Mouse (Mus musculus) CH12.LX (cell line): ENCODE results near the gene Ntm. TPM values are rescaled to one million over a fixed set of nuclear protein-coding genes. Genes with fewer than 3 reads are reported as not detected.

Experiments used
- DNase-seq: peaks from one replicate; pipeline ENCODE4 v3.0.0-alpha.2; 2013; ENCODE audit errors: extremely low read depth
- H3K27ac ChIP-seq: 2 replicates; pipeline ENCODE4 v1.5.1; 2012; ENCODE audit warnings: low read depth, mild to moderate bottlenecking, control low read depth, moderate library complexity; ENCODE audit not compliant: insufficient read depth
- H3K27me3 ChIP-seq: replicated peaks from 2 replicates; pipeline ENCODE3; 2012; ENCODE audit warnings: inconsistent platforms
- H3K36me3 ChIP-seq, 2 experiments: replicated peaks in 1 of 2; 2 replicates each; pipeline versions ENCODE3 to v1.6.1; 2012; ENCODE audit warnings: inconsistent platforms in 1 of 2, low read length in 1 of 2, mild to moderate bottlenecking in 1 of 2, mixed read lengths in 1 of 2, moderate library complexity in 1 of 2; ENCODE audit not compliant: control insufficient read depth in 1 of 2, insufficient read depth in 1 of 2
- H3K4me1 ChIP-seq, 2 experiments: 2 replicates each; pipeline ENCODE4 v1.6.1; 2012; ENCODE audit warnings: inconsistent platforms in 1 of 2, moderate library complexity in 1 of 2; ENCODE audit not compliant: insufficient read depth in 2 of 2, control insufficient read depth in 1 of 2
- H3K4me2 ChIP-seq: 2 replicates; pipeline ENCODE4 v1.6.1; 2012; ENCODE audit warnings: low read depth, mild to moderate bottlenecking, control low read depth; ENCODE audit not compliant: poor library complexity, insufficient read depth, severe bottlenecking
- H3K4me3 ChIP-seq, 3 experiments: fragments of 150-350 bp in 1 of 3; sonication (generic) in 1 of 3; replicated peaks in 1 of 3; 2 replicates each; pipeline versions ENCODE3 to v1.5.1; 2011 to 2012; ENCODE audit warnings: low read depth in 2 of 3, low read length in 2 of 3, mild to moderate bottlenecking in 2 of 3, moderate library complexity in 2 of 3, control low read depth in 1 of 3, improper control_type of control experiment in 1 of 3, inconsistent platforms in 1 of 3, mixed read lengths in 1 of 3; ENCODE audit not compliant: poor library complexity in 1 of 3
- H3K79me2 ChIP-seq: replicated peaks from 2 replicates; pipeline ENCODE4 v1.6.1; 2012; ENCODE audit warnings: mild to moderate bottlenecking, moderate library complexity; ENCODE audit not compliant: control insufficient read depth, poor library complexity, insufficient read depth, severe bottlenecking; ENCODE audit errors: extremely low read depth
- H3K9ac ChIP-seq: 2 replicates; pipeline ENCODE4 v1.6.1; 2012; ENCODE audit warnings: low read depth, mild to moderate bottlenecking, control low read depth, moderate library complexity; ENCODE audit not compliant: insufficient read depth
- H3K9me3 ChIP-seq: replicated peaks from 2 replicates; pipeline ENCODE3; 2012; ENCODE audit warnings: low read length, inconsistent platforms, mixed read lengths
- BHLHE40 ChIP-seq: IDR thresholded peaks from 2 replicates; pipeline ENCODE4 v1.6.1; 2011; ENCODE audit warnings: mild to moderate bottlenecking, low read depth, low read length, improper control_type of control experiment
- CHD1 ChIP-seq: IDR thresholded peaks from 2 replicates; pipeline ENCODE4 v1.6.1; 2012; ENCODE audit warnings: low read depth, low read length, improper control_type of control experiment, inconsistent platforms
- CHD2 ChIP-seq: IDR thresholded peaks from 2 replicates; pipeline ENCODE4 v1.6.1; 2011; ENCODE audit warnings: low read length, improper control_type of control experiment
- CTCF ChIP-seq, 2 experiments: IDR thresholded peaks in 1 of 2; conservative IDR thresholded peaks in 1 of 2; 2 replicates each; pipeline ENCODE4 v1.5.1; 2011 to 2012; ENCODE audit warnings: low read depth in 2 of 2, low read length in 2 of 2, improper control_type of control experiment in 1 of 2, inconsistent platforms in 1 of 2, mild to moderate bottlenecking in 1 of 2, moderate library complexity in 1 of 2
- E2F4 ChIP-seq: IDR thresholded peaks from 2 replicates; pipeline ENCODE4 v1.6.1; 2011; ENCODE audit warnings: low read depth, low read length, improper control_type of control experiment; ENCODE audit not compliant: insufficient replicate concordance
- ELF1 ChIP-seq: IDR thresholded peaks from 2 replicates; pipeline ENCODE4 v1.6.1; 2014; ENCODE audit warnings: low read depth, mild to moderate bottlenecking, inconsistent platforms, low read length, improper control_type of control experiment
- EP300 ChIP-seq: IDR thresholded peaks from 2 replicates; pipeline ENCODE4 v1.6.1; 2011; ENCODE audit warnings: low read length, improper control_type of control experiment
- GABPA ChIP-seq: IDR thresholded peaks from 2 replicates; pipeline ENCODE4 v1.6.1; 2012; ENCODE audit warnings: low read depth, low read length, improper control_type of control experiment, inconsistent platforms; ENCODE audit not compliant: insufficient replicate concordance
- JUND ChIP-seq: conservative IDR thresholded peaks from 2 replicates; pipeline ENCODE4 v1.6.1; 2011; ENCODE audit warnings: low read depth, low read length, improper control_type of control experiment
- KAT2A ChIP-seq: IDR thresholded peaks from 2 replicates; pipeline ENCODE4 v1.6.1; 2012; ENCODE audit warnings: low read length, improper control_type of control experiment, inconsistent platforms; ENCODE audit not compliant: insufficient replicate concordance
- MAFK ChIP-seq: IDR thresholded peaks from 2 replicates; pipeline ENCODE4 v1.6.1; 2011; ENCODE audit warnings: low read length, improper control_type of control experiment; ENCODE audit not compliant: insufficient replicate concordance
- MAX ChIP-seq: IDR thresholded peaks from 2 replicates; pipeline ENCODE4 v1.6.1; 2011; ENCODE audit warnings: low read length, improper control_type of control experiment
- MAZ ChIP-seq: IDR thresholded peaks from 2 replicates; pipeline ENCODE4 v1.6.1; 2012; ENCODE audit warnings: low read depth, mild to moderate bottlenecking, inconsistent platforms, low read length, improper control_type of control experiment, moderate library complexity
- MXI1 ChIP-seq: IDR thresholded peaks from 2 replicates; pipeline ENCODE4 v1.6.1; 2011; ENCODE audit warnings: mild to moderate bottlenecking, low read depth, low read length, improper control_type of control experiment
- NELFE ChIP-seq: IDR thresholded peaks from 2 replicates; pipeline ENCODE4 v1.6.1; 2011; ENCODE audit warnings: low read depth, low read length, improper control_type of control experiment
- PAX5 ChIP-seq: IDR thresholded peaks from 2 replicates; pipeline ENCODE4 v1.6.1; 2012; ENCODE audit warnings: low read length, inconsistent platforms, mixed read lengths
- POLR2A ChIP-seq: IDR thresholded peaks from 2 replicates; pipeline ENCODE4 v1.6.1; 2011; ENCODE audit warnings: low read depth, mild to moderate bottlenecking, improper control_type of control experiment, low read length
- POLR2AphosphoS2 ChIP-seq: IDR thresholded peaks from 2 replicates; pipeline ENCODE4 v1.6.1; 2011; ENCODE audit warnings: low read depth, low read length, improper control_type of control experiment
- SIN3A ChIP-seq: IDR thresholded peaks from 2 replicates; pipeline ENCODE4 v1.6.1; 2012; ENCODE audit warnings: low read length, improper control_type of control experiment, inconsistent platforms
- SMC3 ChIP-seq: IDR thresholded peaks from 2 replicates; pipeline ENCODE4 v1.6.1; 2011; ENCODE audit warnings: low read depth, low read length, improper control_type of control experiment
- UBTF ChIP-seq: IDR thresholded peaks from 2 replicates; pipeline ENCODE4 v1.6.1; 2012; ENCODE audit warnings: low read depth, mild to moderate bottlenecking, inconsistent platforms, low read length, improper control_type of control experiment, moderate library complexity
- USF1 ChIP-seq: IDR thresholded peaks from 2 replicates; pipeline ENCODE4 v1.6.1; 2014; ENCODE audit warnings: low read depth, mild to moderate bottlenecking, inconsistent platforms, low read length, improper control_type of control experiment
- USF2 ChIP-seq: conservative IDR thresholded peaks from 2 replicates; pipeline ENCODE4 v1.6.1; 2011; ENCODE audit warnings: low read depth, low read length, improper control_type of control experiment
- ZC3H11A ChIP-seq: IDR thresholded peaks from 2 replicates; pipeline ENCODE4 v1.6.1; 2012; ENCODE audit warnings: low read depth, mild to moderate bottlenecking, inconsistent platforms, low read length, improper control_type of control experiment
- ZNF384 ChIP-seq: IDR thresholded peaks from 2 replicates; pipeline ENCODE4 v1.6.1; 2012; ENCODE audit warnings: low read depth, low read length, improper control_type of control experiment, inconsistent platforms
- dilution Hi-C: fragments of 300-500 bp; cut with MboI; formaldehyde crosslinking; loops from 2 replicates; pipeline ENCODE4 v1.14.3; 2020; ENCODE audit warnings: low sequenced_read_pairs; ENCODE audit not compliant: extremely low pct_unique_long_range_greater_than_20kb, extremely low pct_ligation_motif_present
- in situ Hi-C: fragments of 300-500 bp; cut with MboI; formaldehyde crosslinking; loops from 3 replicates; pipeline ENCODE4 v1.14.3; 2019; ENCODE audit warnings: low sequenced_read_pairs, low pct_ligation_motif_present, low pct_unique_long_range_greater_than_20kb, mixed read lengths
- polyA plus RNA-seq: library from polyadenylated mRNA; unstranded; fragments of >175 nt; gene quantifications from 2 replicates; pipeline ENCODE4 v1.2.1, GENCODE M21; 2012; ENCODE audit warnings: low read depth; ENCODE audit not compliant: insufficient read length
- total RNA-seq, 2 experiments: library from RNA; depleted of rRNA; stranded (reverse); fragments of 300-350 nt in 1 of 2; fragments of >200 nt in 1 of 2; gene quantifications; 2 replicates each; pipeline ENCODE4 v1.2.3; 2012 to 2014

The Ntm gene
- total and polyA plus RNA-seq, 3 experiments: not detected

DNA sequence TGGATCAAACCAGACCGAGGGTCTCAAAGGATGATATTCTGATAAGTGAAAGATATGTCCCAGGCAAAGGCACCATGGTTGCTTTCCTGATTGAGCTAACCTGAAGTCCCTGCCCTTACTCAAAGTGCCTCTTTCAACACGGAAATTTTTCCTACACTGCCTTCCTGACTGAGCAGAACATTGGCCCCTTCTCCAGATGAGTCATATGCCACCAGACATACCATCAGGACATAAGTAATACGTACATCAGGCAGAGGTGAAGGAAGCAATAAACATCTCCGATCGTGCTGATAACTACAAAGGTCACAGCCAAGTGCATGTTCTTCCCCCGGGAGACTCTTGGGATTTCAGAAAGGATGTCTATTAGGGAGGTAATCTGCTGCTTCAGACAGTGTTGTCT lies 693.0 kb downstream of the Ntm start:
- no peak overlapping the region for H3K27ac ChIP-seq
- TF ChIP-seq E2F4 (no peak), EP300 (no peak), USF1 (no peak), MAX (no peak), ZC3H11A (no peak), NELFE (no peak), BHLHE40 (no peak), SMC3 (no peak), JUND (no peak), CHD1 (no peak), ZNF384 (no peak), KAT2A (no peak), USF2 (no peak), MAFK (no peak), SIN3A (no peak), CTCF (conservative IDR thresholded peaks at IDR 0.05 in 1 of 2, IDR thresholded peaks at IDR 0.05 in 1 of 2; ENCODE audit: low read depth in 2 of 2, low read length in 2 of 2) (no peak), MAZ (no peak)
- no peaks in the 10 kb centered on the region for H3K27me3 ChIP-seq
- no peak overlapping the region for H3K4me2 ChIP-seq
- DNase-seq: no peak
- H3K36me3 ChIP-seq: no peaks in the 10 kb centered on the region
- no peaks in the 10 kb centered on the region for H3K79me2 ChIP-seq
- H3K4me3 ChIP-seq: no peak overlapping the region
- no peaks in the 10 kb centered on the region for H3K4me1 ChIP-seq
- H3K9me3 ChIP-seq: peaks cover 68% of the 10 kb centered on the region
- dilution Hi-C loops (no loop called here), in situ Hi-C loops (no loop called here)
- H3K9ac ChIP-seq: no peak overlapping the region

DNA sequence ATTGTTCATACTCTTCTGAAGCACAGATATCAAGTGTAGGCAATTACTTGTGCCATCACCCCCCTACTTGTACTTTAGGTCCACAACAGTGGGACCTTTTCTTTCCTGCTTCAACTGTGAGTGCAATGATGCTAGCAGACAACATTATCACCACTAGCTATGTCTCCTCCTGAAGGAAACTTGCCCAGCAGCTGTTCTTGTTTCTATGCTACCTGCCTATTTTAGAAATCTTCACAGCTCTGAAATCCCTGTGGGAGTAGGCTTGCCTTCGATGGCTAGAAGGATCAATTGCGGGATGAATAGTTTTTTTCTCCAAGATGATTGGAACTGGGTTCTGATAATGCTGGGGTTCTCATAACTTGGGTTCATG lies 693.7 kb downstream of the Ntm start:
- no peaks in the 10 kb centered on the region for H3K79me2 ChIP-seq
- H3K9ac ChIP-seq: no peak overlapping the region
- no peak overlapping the region for H3K4me3 ChIP-seq
- no peaks in the 10 kb centered on the region for H3K36me3 ChIP-seq
- no peak overlapping the region for H3K4me2 ChIP-seq
- no peaks in the 10 kb centered on the region for H3K27me3 ChIP-seq
- peaks cover 69% of the 10 kb centered on the region for H3K9me3 ChIP-seq
- in situ Hi-C loops: no loop called here
- H3K27ac ChIP-seq: no peak overlapping the region
- no peaks in the 10 kb centered on the region for H3K4me1 ChIP-seq
- no peak for DNase-seq
- dilution Hi-C loops: no loop called here
- no peak for TF ChIP-seq MAZ
- no peak for TF ChIP-seq MAFK
- TF ChIP-seq CHD2: no peak
- TF ChIP-seq JUND: no peak
- TF ChIP-seq KAT2A: no peak
- TF ChIP-seq USF2: no peak
- no peak for TF ChIP-seq ELF1
- no peak for TF ChIP-seq BHLHE40
- TF ChIP-seq SMC3: no peak
- TF ChIP-seq UBTF: no peak
- no peak for TF ChIP-seq USF1
- TF ChIP-seq POLR2AphosphoS2: no peak
- no peak for TF ChIP-seq SIN3A
- TF ChIP-seq GABPA: no peak
- TF ChIP-seq POLR2A: no peak
- no peak for TF ChIP-seq PAX5
- no peak for TF ChIP-seq ZNF384
- TF ChIP-seq MXI1: no peak
